Mouse (Mus musculus) adrenal gland, adult 8-10 months (tissue): ENCODE results near the gene Taf15. TPM values are rescaled to one million over a fixed set of nuclear protein-coding genes. Genes with fewer than 3 reads are reported as not detected.
"Not testable (repeated sequence)": the region's sequence is repeated elsewhere in the genome, so short reads cannot be mapped to it uniquely, and the experiment has no call there.

ENCODE experiments used
- DNase-seq: peaks from one replicate; pipeline ENCODE4 v3.0.0; 2022
- total RNA-seq, 4 experiments: library from RNA; stranded (reverse); gene quantifications; 2 replicates each; pipeline ENCODE4 v1.2.4; 2022

Gene Taf15
- total RNA-seq, 4 experiments from 2014 or later = 58.3 to 80.5 (median 68.7) TPM

DNA sequence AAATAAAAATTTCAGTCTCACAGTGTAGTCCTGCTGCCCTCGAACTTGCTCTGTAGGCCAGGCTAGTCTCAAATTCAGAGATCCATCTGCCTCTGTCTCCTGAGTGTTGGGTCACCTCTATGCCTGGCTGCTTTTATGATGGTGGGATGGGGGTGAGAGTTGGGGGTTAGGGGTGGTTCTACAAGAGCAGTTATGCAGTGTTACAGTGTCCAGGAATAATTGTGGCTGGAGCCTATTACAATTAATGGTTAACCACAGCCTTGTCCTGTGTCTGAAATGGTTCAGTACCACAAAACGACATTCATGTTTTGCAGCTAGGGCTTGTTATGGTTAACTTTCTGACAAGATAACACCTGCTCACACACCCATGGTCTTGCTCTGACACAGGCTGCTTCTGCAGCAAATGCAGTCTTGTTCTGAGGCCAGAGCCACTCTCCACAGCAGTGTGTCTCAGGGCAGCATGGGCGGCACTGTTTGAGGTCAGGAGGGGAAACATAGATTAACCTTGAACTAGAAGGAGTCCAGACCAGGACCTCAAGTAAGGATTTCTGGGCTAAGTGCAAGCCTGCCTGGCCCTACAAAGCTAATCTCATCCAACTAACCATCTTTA lies 65.9 kb downstream of the Taf15 start:
- no peak for DNase-seq

DNA sequence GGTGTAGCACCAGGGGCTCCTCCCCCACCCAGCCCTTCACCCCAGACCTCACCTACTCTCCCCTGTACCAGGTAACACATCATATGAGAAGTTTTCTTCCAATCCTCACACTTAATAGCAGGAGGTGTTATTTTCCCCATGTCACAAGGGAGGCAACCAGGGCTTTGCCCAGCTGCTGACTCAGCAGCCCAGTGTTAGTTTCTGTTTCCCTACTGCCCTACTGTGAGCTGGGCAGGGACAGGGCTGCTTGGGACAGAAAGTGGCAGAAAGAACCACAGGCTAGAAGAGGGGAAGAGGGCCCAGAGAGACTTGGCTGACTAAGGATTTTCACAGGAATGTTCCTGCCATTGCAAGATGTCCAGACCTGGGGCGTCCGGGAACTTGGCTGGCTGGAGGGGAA lies 68.0 kb downstream of the Taf15 start:
- no peak for DNase-seq

DNA sequence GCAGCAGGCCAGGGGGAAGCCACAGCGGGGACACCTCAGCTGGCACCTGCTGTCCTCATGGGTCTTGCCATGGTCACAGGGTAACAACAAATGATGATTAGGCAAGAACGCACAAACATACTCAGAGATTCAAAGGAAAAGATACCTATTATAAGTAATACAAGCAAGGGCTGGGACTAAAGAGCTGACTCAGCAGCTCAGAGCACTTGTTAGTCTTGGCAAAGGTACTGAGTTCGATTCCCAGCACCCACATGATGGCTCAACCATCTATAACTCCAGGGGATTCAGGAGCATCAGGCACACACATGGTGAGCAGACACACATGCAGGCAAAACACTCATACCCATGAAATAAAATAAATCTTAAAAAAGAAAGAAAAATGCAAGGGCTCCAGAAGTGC lies 68.5 kb downstream of the Taf15 start:
- DNase-seq = no peak

DNA sequence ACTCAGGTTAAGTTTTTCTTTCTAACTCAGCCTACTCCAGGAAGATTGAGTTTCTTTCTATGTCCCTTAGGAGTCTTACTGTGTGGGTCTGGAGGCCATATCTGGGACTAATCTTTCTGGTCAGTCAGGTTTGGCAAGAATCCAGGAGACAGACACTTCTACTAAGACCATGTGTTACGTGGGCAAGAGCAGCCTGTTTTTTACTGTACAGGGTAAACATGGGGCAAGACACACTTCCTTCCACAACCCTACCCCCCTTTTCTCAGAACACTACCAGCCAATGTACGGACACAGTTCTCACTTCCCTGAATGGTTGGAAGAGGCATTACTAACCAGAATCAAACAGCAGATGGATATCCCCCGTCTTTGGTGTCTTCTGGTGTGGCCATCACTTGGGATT lies 71.3 kb downstream of the Taf15 start:
- no peak for DNase-seq

DNA sequence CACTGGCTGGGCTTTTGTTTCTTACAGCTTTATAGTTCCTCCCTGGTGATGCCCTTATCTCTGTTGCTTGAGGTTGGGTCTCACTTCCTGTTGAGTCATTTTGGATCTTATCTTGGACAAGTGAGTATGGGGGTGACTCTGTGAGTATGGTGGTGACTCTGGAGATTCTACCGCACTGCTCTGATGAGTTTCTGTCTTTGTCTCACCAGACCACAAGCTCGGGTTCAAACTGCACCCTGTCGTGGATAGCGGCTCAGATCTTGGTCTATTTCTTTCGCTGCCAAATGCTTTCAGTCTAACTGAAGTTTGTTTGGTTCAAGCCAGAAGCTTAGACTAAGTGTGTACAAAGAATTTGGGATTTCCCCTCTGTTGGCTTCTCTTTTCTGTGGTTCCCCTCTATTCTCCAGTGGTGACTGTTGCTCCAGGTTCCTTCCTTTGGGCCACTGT lies 77.3 kb downstream of the Taf15 start:
- no peak for DNase-seq

DNA sequence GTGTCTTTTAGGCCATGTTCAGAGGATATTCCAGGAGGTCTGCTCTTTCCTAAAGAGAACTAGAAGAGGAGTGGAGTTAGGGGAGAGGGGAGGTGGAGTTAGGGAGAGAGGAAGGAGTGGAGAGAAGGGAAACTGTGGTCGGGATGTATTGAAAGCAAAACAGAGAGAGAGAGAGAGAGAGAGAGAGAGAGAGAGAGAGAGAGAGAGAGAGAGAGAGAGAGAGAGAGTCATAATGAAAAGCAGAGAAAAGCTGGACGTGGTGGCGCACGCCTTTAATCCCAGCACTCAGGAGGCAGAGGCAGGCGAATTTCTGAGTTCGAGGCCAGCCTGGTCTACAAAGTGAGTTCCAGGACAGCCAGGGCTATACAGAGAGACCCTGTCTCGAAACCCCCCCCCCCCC lies 78.2 kb downstream of the Taf15 start:
- not testable (repeated sequence) for DNase-seq

DNA sequence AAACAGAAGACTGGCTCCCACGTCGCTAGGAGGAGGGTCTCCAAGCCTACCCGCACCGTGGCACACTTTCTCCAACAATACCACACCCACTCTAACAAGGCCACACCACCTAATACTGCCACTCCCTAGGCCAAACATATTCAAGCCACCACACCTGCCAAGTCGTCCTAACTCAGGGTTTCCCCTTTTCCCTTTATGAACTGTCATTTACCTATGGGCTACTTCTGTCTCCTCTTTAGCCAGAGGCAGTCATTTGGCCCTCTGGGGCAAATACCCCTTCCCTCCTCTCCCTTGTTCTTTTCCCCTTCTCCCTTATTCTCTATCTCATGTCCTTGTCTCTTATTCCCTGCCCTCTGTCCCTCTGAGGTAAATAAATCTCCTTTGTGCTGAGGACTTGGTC lies 78.8 kb downstream of the Taf15 start:
- no peak for DNase-seq

Other genes starting within 250 kb of the Taf15 start
- not detected for gene Slfn14, start 186.4 kb upstream of the Taf15 start, total RNA-seq
- 100 to 1,000 TPM; 110 to 118 (median 117) TPM for gene Ap2b1, start 174.1 kb upstream of the Taf15 start, total RNA-seq
- gene Pex12, start 170.5 kb upstream of the Taf15 start, total RNA-seq = 10 to 100 TPM; 17.3 to 24.2 (median 20.4) TPM
- gene Rasl10b, start 63.9 kb upstream of the Taf15 start, total RNA-seq = 10 to 100 TPM; 15.9 to 21.1 (median 17.8) TPM
- gene Gas2l2, start 43.6 kb upstream of the Taf15 start, total RNA-seq = under 1 TPM in 1 of 4 experiments, not detected in 3; 0.19 TPM
- gene 1700020L24Rik, start 35.4 kb upstream of the Taf15 start, total RNA-seq = under 1 TPM in 1 of 4 experiments, not detected in 3; 0.89 TPM
- gene Mmp28, start 10.0 kb upstream of the Taf15 start, total RNA-seq = 10 to 100 TPM; 15.5 to 19.1 (median 17.8) TPM
- gene Heatr9, start 49.1 kb downstream of the Taf15 start, total RNA-seq = not detected
- 1 to 10 TPM; 2.1 to 3.8 (median 2.7) TPM for gene Ccl5, start 57.4 kb downstream of the Taf15 start, total RNA-seq
- 10 to 100 TPM in 1 of 4 experiments, 1 to 10 TPM in 3; 3.8 to 11.6 (median 6.6) TPM for gene Ccl9, start 105.5 kb downstream of the Taf15 start, total RNA-seq
- 10 to 100 TPM; 11.5 to 22.0 (median 14.3) TPM for gene Ccl6, start 120.0 kb downstream of the Taf15 start, total RNA-seq
- not detected for gene Rpl9-ps1, start 172.5 kb downstream of the Taf15 start, total RNA-seq
- 1 to 10 TPM in 2 of 4 experiments, under 1 TPM in 2; 0.67 to 1.1 (median 0.91) TPM for gene Ccl3, start 176.3 kb downstream of the Taf15 start, total RNA-seq
- gene Ccl4, start 189.5 kb downstream of the Taf15 start, total RNA-seq = 1 to 10 TPM in 1 of 4 experiments, under 1 TPM in 2, not detected in 1; 0.52 to 1.4 (median 0.59) TPM
- 10 to 100 TPM in 1 of 4 experiments, 1 to 10 TPM in 3; 1.4 to 12.0 (median 5.6) TPM for gene Wfdc17, start 230.9 kb downstream of the Taf15 start, total RNA-seq
- gene Wfdc18, start 235.9 kb downstream of the Taf15 start, total RNA-seq = not detected